Mouse (Mus musculus): ENCODE measurements around the gene Borcs5.
A peak's percentile ranks its signal among the peaks of the same experiment; 100 is the strongest.

The Borcs5 gene

GRCm38 (mm10) chr6:134630447-134630846 is 8.9 kb upstream of the Borcs5 start:
- no peak for DNase-seq (ENCODE audit: low spot score)

- no peak for DNase-seq (ENCODE audit: low spot score)
Measured at GRCm38 (mm10) chr6:134631947-134632687, 7.2 kb upstream of the Borcs5 start, which contains the start of gene Mansc1. Mansc1 (minus strand) TSS chr6:134632488.

GRCm38 (mm10) chr6:134632756-134633155 is 6.6 kb upstream of the Borcs5 start:
- peak; percentile 32 for DNase-seq (ENCODE audit: low spot score)

GRCm38 (mm10) chr6:134633553-134633952 is 5.8 kb upstream of the Borcs5 start:
- no peak for DNase-seq (ENCODE audit: low spot score)

GRCm38 (mm10) chr6:134636476-134636875 is 2.8 kb upstream of the Borcs5 start:
- no peak for DNase-seq (ENCODE audit: low spot score)

GRCm38 (mm10) chr6:134639900-134640299 is 590 bp downstream of the Borcs5 start:
- no peak for DNase-seq (ENCODE audit: low spot score)

- peak; percentile 95 for DNase-seq (ENCODE audit: low spot score)
Measured at GRCm38 (mm10) chr6:134640485-134641475, 1.5 kb downstream of the Borcs5 start.

- peak; percentile 21 for DNase-seq (ENCODE audit: low spot score)
Measured at GRCm38 (mm10) chr6:134641738-134642446, 2.6 kb downstream of the Borcs5 start.

GRCm38 (mm10) chr6:134643296-134643695 is 4.0 kb downstream of the Borcs5 start:
- DNase-seq (ENCODE audit: low spot score), result no peak

GRCm38 (mm10) chr6:134646835-134647234 is 7.5 kb downstream of the Borcs5 start:
- DNase-seq (ENCODE audit: low spot score), result no peak

- no peak for DNase-seq (ENCODE audit: low spot score)
Measured at GRCm38 (mm10) chr6:134647621-134648020, 8.3 kb downstream of the Borcs5 start.

GRCm38 (mm10) chr6:134648356-134648755 is 9.0 kb downstream of the Borcs5 start:
- no peak for DNase-seq (ENCODE audit: low spot score)

- no peak for DNase-seq (ENCODE audit: low spot score)
Measured at GRCm38 (mm10) chr6:134656527-134656926, 17.2 kb downstream of the Borcs5 start.

GRCm38 (mm10) chr6:134659108-134659958 is 20.0 kb downstream of the Borcs5 start:
- DNase-seq (ENCODE audit: low spot score), result peak; percentile 78

- DNase-seq (ENCODE audit: low spot score), result no peak
Measured at GRCm38 (mm10) chr6:134660714-134661406, 21.6 kb downstream of the Borcs5 start.

GRCm38 (mm10) chr6:134664573-134664972 is 25.3 kb downstream of the Borcs5 start:
- no peak for DNase-seq (ENCODE audit: low spot score)

- DNase-seq (ENCODE audit: low spot score), result no peak
Measured at GRCm38 (mm10) chr6:134665817-134666216, 26.5 kb downstream of the Borcs5 start.

- DNase-seq (ENCODE audit: low spot score), result no peak
Measured at GRCm38 (mm10) chr6:134668519-134668918, 29.2 kb downstream of the Borcs5 start.

GRCm38 (mm10) chr6:134669179-134669865 is 30.0 kb downstream of the Borcs5 start:
- DNase-seq (ENCODE audit: low spot score), result no peak

GRCm38 (mm10) chr6:134670881-134671411 is 31.6 kb downstream of the Borcs5 start:
- DNase-seq (ENCODE audit: low spot score), result peak; percentile 10
